Mouse (Mus musculus) hindbrain, embryonic 13.5 days (tissue): ENCODE results near the gene Uggt2. TPM values are rescaled to one million over a fixed set of nuclear protein-coding genes. Genes with fewer than 3 reads are reported as not detected.

ENCODE experiments used
- ATAC-seq: fragments of 200-750 bp; cut with Nextera tagmentation; 2 replicates; pipeline ENCODE4 v1.8.0; 2017; ENCODE audit warnings: moderate TSS enrichment; ENCODE audit not compliant: low FRiP score
- H3K27ac ChIP-seq: fragments of 300-500 bp; sonication (generic); 2 replicates; pipeline ENCODE4 v1.5.1; 2015; ENCODE audit warnings: inconsistent platforms, mild to moderate bottlenecking, moderate library complexity
- H3K27me3 ChIP-seq: fragments of 300-500 bp; sonication (generic); 2 replicates; pipeline ENCODE4 v1.6.1; 2015; ENCODE audit warnings: mild to moderate bottlenecking, inconsistent platforms
- H3K36me3 ChIP-seq: fragments of 300-500 bp; sonication (generic); 2 replicates; pipeline ENCODE4 v1.6.1; 2015; ENCODE audit warnings: mild to moderate bottlenecking, inconsistent platforms
- H3K4me1 ChIP-seq: fragments of 300-500 bp; sonication (generic); replicated peaks from 2 replicates; pipeline ENCODE4 v1.6.1; 2015; ENCODE audit warnings: inconsistent platforms
- H3K4me2 ChIP-seq: fragments of 300-500 bp; sonication (generic); 2 replicates; pipeline ENCODE4 v1.6.1; 2015; ENCODE audit warnings: inconsistent platforms, mild to moderate bottlenecking, moderate library complexity
- H3K4me3 ChIP-seq: fragments of 300-500 bp; sonication (generic); 2 replicates; pipeline ENCODE4 v1.5.1; 2015; ENCODE audit warnings: mild to moderate bottlenecking, inconsistent platforms
- H3K9ac ChIP-seq: fragments of 300-500 bp; sonication (generic); 2 replicates; pipeline ENCODE4 v1.6.1; 2015; ENCODE audit warnings: mild to moderate bottlenecking, inconsistent platforms
- H3K9me3 ChIP-seq: fragments of 300-500 bp; sonication (generic); 2 replicates; pipeline ENCODE4 v1.6.1; 2016; ENCODE audit warnings: inconsistent platforms
- WGBS: fragments of 180-500 bp; shearing (Covaris S2); methylation state at CpG from one replicate; pipeline ENCODE4 v1.1.7; 2015; 5-methylcytosine and 5-hydroxymethylcytosine counted together
- polyA plus RNA-seq: library from polyadenylated mRNA; unstranded; fragments of >200 nt; fragmentation: Nextera tagmentation; extraction: Ambion mirVana; gene quantifications from 2 replicates; pipeline ENCODE4 v1.2.1, GENCODE M21; 2015

Gene Uggt2
- polyA plus RNA-seq = 18.5 and 22.2 TPM in 2 replicates

- Histone ChIP-seq H3K9ac (peak within 1 kb of the TSS; percentile 93), H3K27ac (peak within 1 kb of the TSS; percentile 94), H3K9me3 (no peaks in the 10 kb centered on the region), H3K36me3 (no peaks in the 10 kb centered on the region), H3K4me3 (peak within 1 kb of the TSS; percentile 68), H3K27me3 (no peaks in the 10 kb centered on the region), H3K4me2 (peak within 1 kb of the TSS; percentile 77), H3K4me1 (peaks cover 22% of the 10 kb centered on the region)
- peak; percentile 98 for ATAC-seq
- WGBS = under 1% methylated on average over 72 of the region's 72 CpGs
Observed at GRCm38 (mm10) chr14:119098851-119099569, at the start of gene Uggt2. Gene Uggt2 (minus strand): TSS chr14:119099430.

GRCm38 (mm10) chr14:119139381-119139950 is 40.2 kb upstream of the Uggt2 start:
- no peak for ATAC-seq

GRCm38 (mm10) chr14:119138786-119139100 is 39.5 kb upstream of the Uggt2 start:
- Histone ChIP-seq H3K4me3 (peak overlapping the region; percentile 76), H3K36me3 (no peaks in the 10 kb centered on the region), H3K27ac (no peak overlapping the region), H3K4me1 (peaks cover 19% of the 10 kb centered on the region), H3K9me3 (no peaks in the 10 kb centered on the region), H3K9ac (peak overlapping the region; percentile 80), H3K27me3 (peaks cover 73% of the 10 kb centered on the region), H3K4me2 (peak overlapping the region; percentile 99)
- WGBS = under 1% methylated on average over 20 of the region's 20 CpGs
- no peak for ATAC-seq

More at GRCm38 (mm10) chr14:119139381-119139950, 40.2 kb upstream of the Uggt2 start:
- Histone ChIP-seq H3K9me3 (no peaks in the 10 kb centered on the region), H3K4me2 (peak overlapping the region; percentile 99), H3K4me3 (peak overlapping the region; percentile 76), H3K9ac (peak overlapping the region; percentile 80; the same call in 1 of the 2 replicates), H3K4me1 (peaks cover 19% of the 10 kb centered on the region), H3K36me3 (no peaks in the 10 kb centered on the region), H3K27me3 (peaks cover 66% of the 10 kb centered on the region), H3K27ac (no peak overlapping the region)
- WGBS = 37% methylated on average over 9 of the region's 9 CpGs

- Histone ChIP-seq H3K27ac (peak within 1 kb of the TSS; percentile 60), H3K4me3 (peak within 1 kb of the TSS; percentile 76), H3K4me1 (peaks cover 17% of the 10 kb centered on the region), H3K36me3 (no peaks in the 10 kb centered on the region), H3K9me3 (no peaks in the 10 kb centered on the region), H3K27me3 (peaks cover 73% of the 10 kb centered on the region), H3K9ac (peak within 1 kb of the TSS; percentile 80), H3K4me2 (peak within 1 kb of the TSS; percentile 99)
- WGBS = under 1% methylated on average over 89 of the region's 100 CpGs
- peak; percentile 68 for ATAC-seq
Observed at GRCm38 (mm10) chr14:119137906-119138785, 38.9 kb upstream of the Uggt2 start, which contains the start of gene Hs6st3. Gene Hs6st3 (plus strand): TSS chr14:119138341.

GRCm38 (mm10) chr14:119137512-119137905 is 38.3 kb upstream of the Uggt2 start:
- peak; percentile 91 for ATAC-seq
- WGBS = 0% methylated on average over 38 of the region's 38 CpGs
- no peaks in the 10 kb centered on the region for H3K36me3 ChIP-seq
- peaks cover 17% of the 10 kb centered on the region for H3K4me1 ChIP-seq
- no peaks in the 10 kb centered on the region for H3K9me3 ChIP-seq
- peak overlapping the region; percentile 80 for H3K9ac ChIP-seq
- peak overlapping the region; percentile 60 for H3K27ac ChIP-seq
- peak overlapping the region; percentile 76 for H3K4me3 ChIP-seq
- H3K27me3 ChIP-seq = peaks cover 74% of the 10 kb centered on the region
- H3K4me2 ChIP-seq = peak overlapping the region; percentile 99

- 96% methylated on average over 2 of the region's 2 CpGs for WGBS
- ATAC-seq = peak; percentile 52
- peaks cover 36% of the 10 kb centered on the region for H3K27me3 ChIP-seq
- no peak overlapping the region for H3K4me2 ChIP-seq
- H3K27ac ChIP-seq = no peak overlapping the region
- no peak overlapping the region for H3K4me3 ChIP-seq
- H3K4me1 ChIP-seq = peaks cover 16% of the 10 kb centered on the region
- no peaks in the 10 kb centered on the region for H3K9me3 ChIP-seq
- H3K36me3 ChIP-seq = no peaks in the 10 kb centered on the region
- no peak overlapping the region for H3K9ac ChIP-seq
Observed at GRCm38 (mm10) chr14:119127330-119127729, 28.1 kb upstream of the Uggt2 start.

GRCm38 (mm10) chr14:119125840-119126239 is 26.6 kb upstream of the Uggt2 start:
- peaks cover 16% of the 10 kb centered on the region for H3K4me1 ChIP-seq
- ATAC-seq = no peak
- no peak overlapping the region for H3K4me2 ChIP-seq
- H3K9ac ChIP-seq = no peak overlapping the region
- H3K27me3 ChIP-seq = peaks cover 34% of the 10 kb centered on the region
- H3K9me3 ChIP-seq = no peaks in the 10 kb centered on the region
- WGBS = 17% methylated on average over 4 of the region's 4 CpGs
- no peak overlapping the region for H3K4me3 ChIP-seq
- H3K36me3 ChIP-seq = no peaks in the 10 kb centered on the region
- H3K27ac ChIP-seq = no peak overlapping the region

GRCm38 (mm10) chr14:119124061-119124460 is 24.8 kb upstream of the Uggt2 start:
- H3K27ac ChIP-seq = no peak overlapping the region

GRCm38 (mm10) chr14:119123582-119123981 is 24.4 kb upstream of the Uggt2 start:
- WGBS = 2% methylated on average over 12 of the region's 12 CpGs
- peak; percentile 49; the same call in 1 of the 2 replicates for ATAC-seq
- peak overlapping the region; percentile 33 for H3K4me3 ChIP-seq
- peak overlapping the region; percentile 55 for H3K4me2 ChIP-seq
- H3K9me3 ChIP-seq = no peaks in the 10 kb centered on the region
- H3K36me3 ChIP-seq = no peaks in the 10 kb centered on the region
- H3K4me1 ChIP-seq = peaks cover 16% of the 10 kb centered on the region
- peak overlapping the region; percentile 62 for H3K27ac ChIP-seq
- peaks cover 30% of the 10 kb centered on the region for H3K27me3 ChIP-seq
- H3K9ac ChIP-seq = no peak overlapping the region

More at GRCm38 (mm10) chr14:119124061-119124460, 24.8 kb upstream of the Uggt2 start:
- Histone ChIP-seq H3K4me2 (peak overlapping the region; percentile 55), H3K27me3 (peaks cover 29% of the 10 kb centered on the region), H3K4me3 (peak overlapping the region; percentile 33), H3K4me1 (peaks cover 16% of the 10 kb centered on the region), H3K9ac (no peak overlapping the region), H3K36me3 (no peaks in the 10 kb centered on the region), H3K9me3 (no peaks in the 10 kb centered on the region)
- WGBS = 25% methylated on average over 3 of the region's 3 CpGs
- ATAC-seq = peak; percentile 91

GRCm38 (mm10) chr14:119112558-119112957 is 13.3 kb upstream of the Uggt2 start:
- Histone ChIP-seq H3K9ac (no peak overlapping the region), H3K4me1 (no peaks in the 10 kb centered on the region), H3K4me3 (no peak overlapping the region), H3K36me3 (no peaks in the 10 kb centered on the region), H3K27me3 (no peaks in the 10 kb centered on the region), H3K9me3 (no peaks in the 10 kb centered on the region), H3K27ac (no peak overlapping the region), H3K4me2 (no peak overlapping the region)
- ATAC-seq = no peak
- WGBS = 79% methylated on average over 6 of the region's 6 CpGs

- Histone ChIP-seq H3K9me3 (no peaks in the 10 kb centered on the region), H3K4me2 (no peak overlapping the region), H3K27ac (no peak overlapping the region), H3K4me1 (no peaks in the 10 kb centered on the region), H3K27me3 (no peaks in the 10 kb centered on the region), H3K9ac (no peak overlapping the region), H3K4me3 (no peak overlapping the region), H3K36me3 (no peaks in the 10 kb centered on the region)
- WGBS = 82% methylated on average over 3 of the region's 3 CpGs
- ATAC-seq = peak; percentile 32; the same call in 1 of the 2 replicates
Observed at GRCm38 (mm10) chr14:119109776-119110218, 10.6 kb upstream of the Uggt2 start.

- H3K36me3 ChIP-seq = no peaks in the 10 kb centered on the region
- H3K9ac ChIP-seq = no peak overlapping the region
- 72% methylated on average over 7 of the region's 7 CpGs for WGBS
- H3K27me3 ChIP-seq = no peaks in the 10 kb centered on the region
- H3K4me3 ChIP-seq = no peak overlapping the region
- no peak for ATAC-seq
- no peak overlapping the region for H3K4me2 ChIP-seq
- H3K9me3 ChIP-seq = no peaks in the 10 kb centered on the region
- H3K27ac ChIP-seq = no peak overlapping the region
- H3K4me1 ChIP-seq = no peaks in the 10 kb centered on the region
Observed at GRCm38 (mm10) chr14:119108776-119109301, 9.6 kb upstream of the Uggt2 start.
